Mouse (Mus musculus): ENCODE measurements around the gene Ubxn6.

Ubxn6 gene

GRCm38 (mm10) chr17:56051369-56051768 lies 23.5 kb downstream of the Ubxn6 start:
- no peak for DNase-seq (ENCODE audit: low read depth, low spot score)
- H3K27me3 ChIP-seq (ENCODE audit: control insufficient read depth, insufficient read depth, low read length, poor library complexity, severe bottlenecking), result no peaks in the 10 kb centered on the region
- no peaks in the 10 kb centered on the region for H3K36me3 ChIP-seq (ENCODE audit: control insufficient read depth, insufficient read depth, low read length, poor library complexity, severe bottlenecking)

- no peak for DNase-seq (ENCODE audit: low read depth, low spot score)
- no peaks in the 10 kb centered on the region for H3K36me3 ChIP-seq (ENCODE audit: control insufficient read depth, insufficient read depth, low read length, poor library complexity, severe bottlenecking)
- no peaks in the 10 kb centered on the region for H3K27me3 ChIP-seq (ENCODE audit: control insufficient read depth, insufficient read depth, low read length, poor library complexity, severe bottlenecking)
These were observed 34.0 kb downstream of the Ubxn6 start for GRCm38 (mm10) chr17:56040857-56041163.

- no peaks in the 10 kb centered on the region for H3K27me3 ChIP-seq (ENCODE audit: control insufficient read depth, insufficient read depth, low read length, poor library complexity, severe bottlenecking)
- DNase-seq (ENCODE audit: low read depth, low spot score), result peak; percentile 97
- no peaks in the 10 kb centered on the region for H3K36me3 ChIP-seq (ENCODE audit: control insufficient read depth, insufficient read depth, low read length, poor library complexity, severe bottlenecking)
These were observed 34.6 kb downstream of the Ubxn6 start, which contains the start of gene Chaf1a for GRCm38 (mm10) chr17:56040030-56040856. TSS of gene Chaf1a (plus strand) at chr17:56040439.

DNA sequence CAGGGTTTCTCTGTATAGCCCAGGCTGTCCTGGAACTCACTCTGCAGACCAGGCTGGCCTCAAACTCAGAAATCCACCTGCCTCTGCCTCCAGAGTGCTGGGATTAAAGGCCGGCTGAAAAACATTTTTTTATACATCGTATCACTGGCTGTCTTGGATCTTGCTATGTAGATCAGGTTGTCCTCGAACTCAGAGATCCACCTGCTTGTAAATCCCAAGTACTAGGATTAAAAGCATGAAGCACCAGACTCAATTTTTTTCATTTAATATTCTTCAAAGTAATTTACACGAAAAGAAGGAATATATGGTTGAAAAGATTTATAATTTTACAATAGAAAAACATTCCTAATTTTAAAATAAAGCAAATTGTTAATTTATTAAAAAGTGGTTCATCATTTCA lies 35.5 kb downstream of the Ubxn6 start:
- Histone ChIP-seq H3K27me3 (ENCODE audit: control insufficient read depth, insufficient read depth, low read length, poor library complexity, severe bottlenecking) (no peaks in the 10 kb centered on the region), H3K36me3 (ENCODE audit: control insufficient read depth, insufficient read depth, low read length, poor library complexity, severe bottlenecking) (no peaks in the 10 kb centered on the region)
- no peak for DNase-seq (ENCODE audit: low read depth, low spot score)

- Histone ChIP-seq H3K36me3 (ENCODE audit: control insufficient read depth, insufficient read depth, low read length, poor library complexity, severe bottlenecking) (no peaks in the 10 kb centered on the region), H3K27me3 (ENCODE audit: control insufficient read depth, insufficient read depth, low read length, poor library complexity, severe bottlenecking) (no peaks in the 10 kb centered on the region)
- DNase-seq (ENCODE audit: low read depth, low spot score), result no peak
These were observed 36.1 kb downstream of the Ubxn6 start for GRCm38 (mm10) chr17:56038583-56039261.

DNA sequence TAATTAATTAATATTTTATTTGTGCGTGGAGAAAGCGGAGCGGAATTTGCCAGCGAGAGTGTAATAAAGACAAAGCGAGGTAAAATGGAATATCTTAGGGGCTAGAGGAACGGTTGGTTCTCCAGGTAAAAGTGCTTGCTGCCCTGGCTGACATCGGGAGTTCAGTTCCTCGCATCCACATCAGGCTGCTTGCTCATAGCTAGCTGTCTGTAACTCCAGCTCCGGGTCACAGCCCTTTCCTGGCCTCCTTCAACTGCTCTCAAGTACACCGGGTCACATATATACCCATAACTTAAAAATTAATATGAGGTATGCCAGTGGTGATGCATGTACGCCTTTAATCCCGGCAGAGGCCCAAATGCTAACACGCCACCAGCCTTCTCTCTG lies 37.9 kb downstream of the Ubxn6 start:
- DNase-seq (ENCODE audit: low read depth, low spot score), result no peak
- no peaks in the 10 kb centered on the region for H3K27me3 ChIP-seq (ENCODE audit: control insufficient read depth, insufficient read depth, low read length, poor library complexity, severe bottlenecking)
- H3K36me3 ChIP-seq (ENCODE audit: control insufficient read depth, insufficient read depth, low read length, poor library complexity, severe bottlenecking), result no peaks in the 10 kb centered on the region

GRCm38 (mm10) chr17:56036176-56036900 lies 38.5 kb downstream of the Ubxn6 start, which contains the start of gene Sh3gl1:
TSS of gene Sh3gl1 (minus strand) at chr17:56036635.
- Histone ChIP-seq H3K27me3 (ENCODE audit: control insufficient read depth, insufficient read depth, low read length, poor library complexity, severe bottlenecking) (no peaks in the 10 kb centered on the region), H3K36me3 (ENCODE audit: control insufficient read depth, insufficient read depth, low read length, poor library complexity, severe bottlenecking) (no peaks in the 10 kb centered on the region)
- DNase-seq (ENCODE audit: low read depth, low spot score), result peak; percentile 99

GRCm38 (mm10) chr17:56035216-56035615 lies 39.6 kb downstream of the Ubxn6 start:
- no peak for DNase-seq (ENCODE audit: low read depth, low spot score)
- H3K36me3 ChIP-seq (ENCODE audit: control insufficient read depth, insufficient read depth, low read length, poor library complexity, severe bottlenecking), result no peaks in the 10 kb centered on the region

DNA sequence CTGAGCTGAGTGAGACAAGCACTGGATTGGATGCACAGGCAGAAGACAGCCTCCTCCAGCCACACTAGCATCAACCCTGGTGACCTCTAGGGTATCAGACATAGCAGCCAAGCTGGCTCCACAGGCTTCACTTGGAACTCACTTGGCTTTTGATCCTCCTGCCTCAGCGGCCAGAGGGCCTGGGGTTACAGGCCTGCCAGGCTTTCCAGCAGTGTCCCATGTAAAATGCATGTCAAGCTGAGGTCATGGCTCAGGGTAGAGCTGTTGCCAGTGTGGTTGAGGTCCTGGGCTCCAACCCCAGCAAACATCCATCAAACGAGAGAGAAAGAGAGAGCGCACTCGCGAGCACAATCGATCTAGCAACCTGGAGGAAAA lies 40.1 kb downstream of the Ubxn6 start:
- DNase-seq (ENCODE audit: low read depth, low spot score), result no peak
- no peaks in the 10 kb centered on the region for H3K27me3 ChIP-seq (ENCODE audit: control insufficient read depth, insufficient read depth, low read length, poor library complexity, severe bottlenecking)
- H3K36me3 ChIP-seq (ENCODE audit: control insufficient read depth, insufficient read depth, low read length, poor library complexity, severe bottlenecking), result no peaks in the 10 kb centered on the region

More at GRCm38 (mm10) chr17:56035216-56035615, 39.6 kb downstream of the Ubxn6 start:
- H3K27me3 ChIP-seq (ENCODE audit: control insufficient read depth, insufficient read depth, low read length, poor library complexity, severe bottlenecking), result no peaks in the 10 kb centered on the region

DNA sequence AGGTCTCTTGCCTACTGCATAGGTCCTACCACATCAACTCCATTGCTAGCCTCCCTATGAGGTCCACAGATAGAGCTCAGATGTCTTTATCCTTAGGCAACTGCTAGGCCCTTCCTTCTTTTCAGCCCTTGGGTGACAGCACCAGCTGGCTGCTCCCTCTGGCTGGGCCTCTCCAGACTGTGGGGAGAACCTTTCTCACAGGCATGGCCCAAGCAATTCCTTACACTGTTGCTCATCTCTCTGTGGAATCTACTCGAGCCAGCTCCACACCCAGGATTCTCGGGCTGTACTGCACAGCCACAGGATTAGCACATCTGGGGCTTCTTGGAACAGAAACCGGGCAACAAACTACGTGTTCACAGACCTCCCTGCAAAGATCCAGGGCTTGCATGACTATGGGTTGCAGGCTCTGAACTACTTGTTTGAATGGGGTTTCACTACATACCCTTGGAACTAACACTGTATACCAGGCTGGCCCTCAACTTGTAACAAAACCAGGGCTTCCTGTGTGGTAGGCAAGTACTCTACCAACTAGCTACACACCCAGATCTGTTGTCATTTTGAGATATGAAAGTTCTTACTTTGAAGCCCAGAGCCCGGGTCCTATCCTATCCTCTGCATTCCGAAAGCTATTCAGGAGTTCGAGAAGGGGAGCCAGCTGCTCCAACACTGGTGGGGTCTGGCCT lies 40.6 kb downstream of the Ubxn6 start:
- DNase-seq (ENCODE audit: low read depth, low spot score), result no peak
- H3K27me3 ChIP-seq (ENCODE audit: control insufficient read depth, insufficient read depth, low read length, poor library complexity, severe bottlenecking), result no peaks in the 10 kb centered on the region
- H3K36me3 ChIP-seq (ENCODE audit: control insufficient read depth, insufficient read depth, low read length, poor library complexity, severe bottlenecking), result no peaks in the 10 kb centered on the region; the same call in 1 of the 2 replicates

DNA sequence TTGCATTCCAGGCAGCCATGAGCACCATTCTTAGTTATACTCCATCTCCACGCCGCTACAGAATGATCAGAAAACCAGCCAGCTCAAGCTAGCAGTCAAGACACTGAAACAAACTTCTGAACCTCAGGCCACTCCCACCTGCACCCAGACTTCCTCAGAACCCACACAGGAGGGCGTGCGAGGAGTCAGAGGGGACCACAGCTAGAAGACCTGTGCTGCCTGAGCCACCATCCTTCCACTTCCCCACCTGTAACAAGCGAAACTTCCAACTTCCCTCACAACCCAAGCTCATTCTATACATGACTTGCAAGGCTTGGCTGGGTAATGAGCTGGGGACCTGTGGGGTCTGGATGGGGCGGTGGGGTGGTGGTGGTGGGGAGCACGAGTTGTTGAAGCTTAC lies 42.0 kb downstream of the Ubxn6 start:
- H3K27me3 ChIP-seq (ENCODE audit: control insufficient read depth, insufficient read depth, low read length, poor library complexity, severe bottlenecking), result no peaks in the 10 kb centered on the region
- no peaks in the 10 kb centered on the region; the same call in 1 of the 2 replicates for H3K36me3 ChIP-seq (ENCODE audit: control insufficient read depth, insufficient read depth, low read length, poor library complexity, severe bottlenecking)
- DNase-seq (ENCODE audit: low read depth, low spot score), result peak; percentile 86

- no peaks in the 10 kb centered on the region for H3K27me3 ChIP-seq (ENCODE audit: control insufficient read depth, insufficient read depth, low read length, poor library complexity, severe bottlenecking)
- no peak for DNase-seq (ENCODE audit: low read depth, low spot score)
These were observed 42.6 kb downstream of the Ubxn6 start for GRCm38 (mm10) chr17:56032127-56032733.

DNA sequence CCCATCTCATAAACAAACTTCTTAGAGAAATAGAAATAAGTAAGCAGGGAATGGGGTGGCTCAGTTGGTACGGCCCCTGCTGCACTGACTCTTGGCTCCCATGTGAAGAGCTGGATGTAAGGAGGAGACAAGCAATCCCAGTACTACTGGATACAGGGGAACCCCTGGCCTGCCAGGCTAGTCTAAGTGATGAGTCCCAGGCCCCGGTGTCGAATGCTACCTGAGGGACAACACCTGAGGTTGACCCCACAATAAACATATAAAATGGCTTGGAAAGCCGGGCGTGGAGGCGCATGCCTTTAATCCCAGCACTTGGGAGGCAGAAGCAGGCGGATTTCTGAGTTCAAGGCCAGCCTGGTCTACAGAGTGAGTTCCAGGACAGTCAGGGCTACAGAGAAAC lies 43.4 kb downstream of the Ubxn6 start:
- Histone ChIP-seq H3K36me3 (ENCODE audit: control insufficient read depth, insufficient read depth, low read length, poor library complexity, severe bottlenecking) (no peaks in the 10 kb centered on the region; the same call in 1 of the 2 replicates), H3K27me3 (ENCODE audit: control insufficient read depth, insufficient read depth, low read length, poor library complexity, severe bottlenecking) (no peaks in the 10 kb centered on the region)
- no peak for DNase-seq (ENCODE audit: low read depth, low spot score)

More at GRCm38 (mm10) chr17:56032127-56032733, 42.6 kb downstream of the Ubxn6 start:
- no peaks in the 10 kb centered on the region; the same call in 1 of the 2 replicates for H3K36me3 ChIP-seq (ENCODE audit: control insufficient read depth, insufficient read depth, low read length, poor library complexity, severe bottlenecking)

DNA sequence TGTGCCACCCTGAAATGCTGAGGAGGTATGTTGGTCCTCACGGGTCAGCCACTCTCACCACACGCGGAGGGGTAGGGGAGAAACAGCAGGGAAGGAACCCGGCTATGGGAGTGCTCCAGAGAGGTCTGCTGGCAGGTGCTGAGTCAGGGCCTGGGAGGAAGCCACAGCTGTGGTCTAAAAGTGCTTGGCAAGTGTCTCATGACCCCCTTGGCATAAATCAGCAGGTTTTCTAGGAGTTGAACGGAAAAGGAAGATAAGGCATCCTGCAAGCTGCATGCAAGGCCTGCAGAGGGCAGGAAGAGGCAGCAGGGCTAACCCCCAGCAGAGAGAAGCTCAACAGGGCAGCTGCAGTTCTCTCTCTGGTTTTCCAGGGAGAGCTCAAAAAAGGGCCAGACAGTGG lies 43.9 kb downstream of the Ubxn6 start:
- H3K27me3 ChIP-seq (ENCODE audit: control insufficient read depth, insufficient read depth, low read length, poor library complexity, severe bottlenecking), result no peaks in the 10 kb centered on the region
- H3K36me3 ChIP-seq (ENCODE audit: control insufficient read depth, insufficient read depth, low read length, poor library complexity, severe bottlenecking), result no peaks in the 10 kb centered on the region; the same call in 1 of the 2 replicates
- DNase-seq (ENCODE audit: low read depth, low spot score), result no peak

Data from splenic B cell, adult 2 months (primary cell).